Mouse (Mus musculus): ENCODE results near the gene Fam189a1. TPM values are rescaled to one million over a fixed set of nuclear protein-coding genes. Genes with fewer than 3 reads are reported as not detected.

The Fam189a1 gene
- polyA plus RNA-seq, 1 experiment, result not detected

- peaks cover 3% of the 10 kb centered on the region for H3K4me1 ChIP-seq (ENCODE audit: control insufficient read depth, insufficient read depth, low read length)
- H3K9ac ChIP-seq (ENCODE audit: low read depth, poor library complexity, severe bottlenecking), result no peak overlapping the region
- no peak overlapping the region for H3K4me3 ChIP-seq (ENCODE audit: low read depth, low read length)
- no peak overlapping the region for H3K27ac ChIP-seq (ENCODE audit: insufficient read depth, low read length)
- no peaks in the 10 kb centered on the region for H3K27me3 ChIP-seq (ENCODE audit: control insufficient read depth, insufficient read depth, low read length, poor library complexity, severe bottlenecking)
- TF ChIP-seq EP300 (IDR thresholded peaks at IDR 0.05; ENCODE audit: insufficient read depth, low read depth, low read length) (no peak), POLR2A (IDR thresholded peaks at IDR 0.05; ENCODE audit: insufficient read depth, low read length) (no peak), CTCF (IDR thresholded peaks at IDR 0.05; ENCODE audit: low read depth, low read length) (no peak)
- no peaks in the 10 kb centered on the region for H3K36me3 ChIP-seq (ENCODE audit: control insufficient read depth, insufficient read depth, low read length, poor library complexity, severe bottlenecking)
- no peaks in the 10 kb centered on the region for H3K9me3 ChIP-seq (replicated peaks; ENCODE audit: control insufficient read depth, insufficient read depth, low read length, poor library complexity, severe bottlenecking)
Observed at GRCm38 (mm10) chr7:64840946-64841659, 315.3 kb downstream of the Fam189a1 start.

- TF ChIP-seq CTCF (IDR thresholded peaks at IDR 0.05; ENCODE audit: low read depth, low read length) (no peak), POLR2A (IDR thresholded peaks at IDR 0.05; ENCODE audit: insufficient read depth, low read length) (no peak), EP300 (IDR thresholded peaks at IDR 0.05; ENCODE audit: insufficient read depth, low read depth, low read length) (no peak)
- H3K27me3 ChIP-seq (ENCODE audit: control insufficient read depth, insufficient read depth, low read length, poor library complexity, severe bottlenecking), result no peaks in the 10 kb centered on the region
- peak overlapping the region; percentile 59; the same call in 1 of the 2 replicates for H3K4me3 ChIP-seq (ENCODE audit: low read depth, low read length)
- peak overlapping the region; percentile 67 for H3K9ac ChIP-seq (ENCODE audit: low read depth, poor library complexity, severe bottlenecking)
- no peaks in the 10 kb centered on the region for H3K36me3 ChIP-seq (ENCODE audit: control insufficient read depth, insufficient read depth, low read length, poor library complexity, severe bottlenecking)
- H3K27ac ChIP-seq (ENCODE audit: insufficient read depth, low read length), result peak overlapping the region; percentile 69; the same call in 1 of the 2 replicates
- no peaks in the 10 kb centered on the region for H3K9me3 ChIP-seq (replicated peaks; ENCODE audit: control insufficient read depth, insufficient read depth, low read length, poor library complexity, severe bottlenecking)
- H3K4me1 ChIP-seq (ENCODE audit: control insufficient read depth, insufficient read depth, low read length), result peaks cover 3% of the 10 kb centered on the region
Observed at GRCm38 (mm10) chr7:64840576-64840895, 315.8 kb downstream of the Fam189a1 start.

GRCm38 (mm10) chr7:64839801-64840575 lies 316.4 kb downstream of the Fam189a1 start:
- H3K9ac ChIP-seq (ENCODE audit: low read depth, poor library complexity, severe bottlenecking), result peak overlapping the region; percentile 67
- H3K27ac ChIP-seq (ENCODE audit: insufficient read depth, low read length), result peak overlapping the region; percentile 91
- H3K36me3 ChIP-seq (ENCODE audit: control insufficient read depth, insufficient read depth, low read length, poor library complexity, severe bottlenecking), result no peaks in the 10 kb centered on the region
- peaks cover 2% of the 10 kb centered on the region; the same call in 1 of the 2 replicates for H3K9me3 ChIP-seq (replicated peaks; ENCODE audit: control insufficient read depth, insufficient read depth, low read length, poor library complexity, severe bottlenecking)
- peak overlapping the region; percentile 59 for H3K4me3 ChIP-seq (ENCODE audit: low read depth, low read length)
- H3K4me1 ChIP-seq (ENCODE audit: control insufficient read depth, insufficient read depth, low read length), result peaks cover 3% of the 10 kb centered on the region
- H3K27me3 ChIP-seq (ENCODE audit: control insufficient read depth, insufficient read depth, low read length, poor library complexity, severe bottlenecking), result no peaks in the 10 kb centered on the region
- TF ChIP-seq CTCF (IDR thresholded peaks at IDR 0.05; ENCODE audit: low read depth, low read length), result peak; percentile 23
- peak; percentile 88 for TF ChIP-seq EP300 (IDR thresholded peaks at IDR 0.05; ENCODE audit: insufficient read depth, low read depth, low read length)
- TF ChIP-seq POLR2A (IDR thresholded peaks at IDR 0.05; ENCODE audit: insufficient read depth, low read length), result no peak

GRCm38 (mm10) chr7:64839281-64839680 lies 317.1 kb downstream of the Fam189a1 start:
- Histone ChIP-seq H3K27me3 (ENCODE audit: control insufficient read depth, insufficient read depth, low read length, poor library complexity, severe bottlenecking) (no peaks in the 10 kb centered on the region), H3K36me3 (ENCODE audit: control insufficient read depth, insufficient read depth, low read length, poor library complexity, severe bottlenecking) (no peaks in the 10 kb centered on the region), H3K9ac (ENCODE audit: low read depth, poor library complexity, severe bottlenecking) (no peak overlapping the region), H3K27ac (ENCODE audit: insufficient read depth, low read length) (peak overlapping the region; percentile 37), H3K9me3 (replicated peaks; ENCODE audit: control insufficient read depth, insufficient read depth, low read length, poor library complexity, severe bottlenecking) (peaks cover 6% of the 10 kb centered on the region), H3K4me3 (ENCODE audit: low read depth, low read length) (peak overlapping the region; percentile 59), H3K4me1 (ENCODE audit: control insufficient read depth, insufficient read depth, low read length) (peaks cover 3% of the 10 kb centered on the region)
- TF ChIP-seq CTCF (IDR thresholded peaks at IDR 0.05; ENCODE audit: low read depth, low read length) (no peak), EP300 (IDR thresholded peaks at IDR 0.05; ENCODE audit: insufficient read depth, low read depth, low read length) (no peak), POLR2A (IDR thresholded peaks at IDR 0.05; ENCODE audit: insufficient read depth, low read length) (no peak)

- H3K9me3 ChIP-seq (replicated peaks; ENCODE audit: control insufficient read depth, insufficient read depth, low read length, poor library complexity, severe bottlenecking), result peaks cover 6% of the 10 kb centered on the region
- H3K27ac ChIP-seq (ENCODE audit: insufficient read depth, low read length), result peak overlapping the region; percentile 69
- H3K4me3 ChIP-seq (ENCODE audit: low read depth, low read length), result no peak overlapping the region
- H3K9ac ChIP-seq (ENCODE audit: low read depth, poor library complexity, severe bottlenecking), result no peak overlapping the region
- H3K27me3 ChIP-seq (ENCODE audit: control insufficient read depth, insufficient read depth, low read length, poor library complexity, severe bottlenecking), result no peaks in the 10 kb centered on the region
- peaks cover 4% of the 10 kb centered on the region for H3K4me1 ChIP-seq (ENCODE audit: control insufficient read depth, insufficient read depth, low read length)
- no peaks in the 10 kb centered on the region for H3K36me3 ChIP-seq (ENCODE audit: control insufficient read depth, insufficient read depth, low read length, poor library complexity, severe bottlenecking)
- TF ChIP-seq POLR2A (IDR thresholded peaks at IDR 0.05; ENCODE audit: insufficient read depth, low read length) (no peak), CTCF (IDR thresholded peaks at IDR 0.05; ENCODE audit: low read depth, low read length) (no peak), EP300 (IDR thresholded peaks at IDR 0.05; ENCODE audit: insufficient read depth, low read depth, low read length) (peak; percentile 90)
Observed at GRCm38 (mm10) chr7:64830214-64830995, 326.0 kb downstream of the Fam189a1 start.

All from ES-Bruce4 (cell line).